Mouse (Mus musculus): ENCODE data around the gene Plekhh2. TPM values are rescaled to one million over a fixed set of nuclear protein-coding genes. Genes with fewer than 3 reads are reported as not detected.

The Plekhh2 gene
- polyA plus RNA-seq, 2 experiments: 0.22 to 0.37 TPM

GRCm38 (mm10) chr17:84603202-84603627, 91.5 kb downstream of the Plekhh2 start:
- no peaks in the 10 kb centered on the region for H3K9me3 ChIP-seq (ENCODE audit: control insufficient read depth, low read length)
- no peak for TF ChIP-seq CTCF (IDR thresholded peaks at IDR 0.05; ENCODE audit: low read depth)
- TF ChIP-seq EP300 (IDR thresholded peaks at IDR 0.05; ENCODE audit: low read depth): no peak
- no peaks in the 10 kb centered on the region for H3K4me1 ChIP-seq (replicated peaks; ENCODE audit: control insufficient read depth in 2 of 2, insufficient read depth in 2 of 2, low read length in 1 of 2)
- DNase-seq (ENCODE audit: low read depth in 3 of 3, low spot score in 3 of 3) (no peak), ATAC-seq (ENCODE audit: insufficient read depth) (no peak)
- H3K4me3 ChIP-seq (ENCODE audit: insufficient read depth in 1 of 2, low read depth in 2 of 2, low read length in 2 of 2): no peak overlapping the region
- H3K4me2 ChIP-seq (ENCODE audit: low read depth): no peak overlapping the region
- WGBS (ENCODE audit: insufficient replicate concordance): 55% methylated on average over 9 of the region's 9 CpGs
- no peak overlapping the region for H3K9ac ChIP-seq (replicated peaks)
- H3K36me3 ChIP-seq (replicated peaks; ENCODE audit: control insufficient read depth, insufficient read depth, low read depth): no peaks in the 10 kb centered on the region
- no peak overlapping the region for H3K27ac ChIP-seq
- H3K27me3 ChIP-seq (ENCODE audit: control insufficient read depth, insufficient read depth, low read length): no peaks in the 10 kb centered on the region

- Histone ChIP-seq H3K4me1 (replicated peaks; ENCODE audit: control insufficient read depth in 2 of 2, insufficient read depth in 2 of 2, low read length in 1 of 2) (no peaks in the 10 kb centered on the region), H3K4me2 (ENCODE audit: low read depth) (no peak overlapping the region), H3K27ac (no peak overlapping the region), H3K9me3 (ENCODE audit: control insufficient read depth, low read length) (no peaks in the 10 kb centered on the region), H3K36me3 (replicated peaks; ENCODE audit: control insufficient read depth, insufficient read depth, low read depth) (no peaks in the 10 kb centered on the region), H3K4me3 (ENCODE audit: insufficient read depth in 1 of 2, low read depth in 2 of 2, low read length in 2 of 2) (no peak overlapping the region), H3K27me3 (ENCODE audit: control insufficient read depth, insufficient read depth, low read length) (no peaks in the 10 kb centered on the region), H3K9ac (replicated peaks) (no peak overlapping the region)
- DNase-seq (ENCODE audit: low read depth in 3 of 3, low spot score in 3 of 3): no peak
- ATAC-seq (ENCODE audit: insufficient read depth): no peak
- no peak for TF ChIP-seq CTCF (IDR thresholded peaks at IDR 0.05; ENCODE audit: low read depth)
- TF ChIP-seq EP300 (IDR thresholded peaks at IDR 0.05; ENCODE audit: low read depth): no peak
- WGBS (ENCODE audit: insufficient replicate concordance): 70% methylated on average over 10 of the region's 10 CpGs
These were observed 92.2 kb downstream of the Plekhh2 start for GRCm38 (mm10) chr17:84603709-84604420.

GRCm38 (mm10) chr17:84606976-84607375, 95.3 kb downstream of the Plekhh2 start:
- DNase-seq (ENCODE audit: low read depth in 3 of 3, low spot score in 3 of 3): no peak
- Histone ChIP-seq H3K4me3 (ENCODE audit: insufficient read depth in 1 of 2, low read depth in 2 of 2, low read length in 2 of 2) (no peak overlapping the region), H3K4me2 (ENCODE audit: low read depth) (no peak overlapping the region), H3K9ac (replicated peaks) (no peak overlapping the region), H3K9me3 (ENCODE audit: control insufficient read depth, low read length) (no peaks in the 10 kb centered on the region), H3K27ac (no peak overlapping the region), H3K36me3 (replicated peaks; ENCODE audit: control insufficient read depth, insufficient read depth, low read depth) (no peaks in the 10 kb centered on the region), H3K4me1 (replicated peaks; ENCODE audit: control insufficient read depth in 2 of 2, insufficient read depth in 2 of 2, low read length in 1 of 2) (no peaks in the 10 kb centered on the region), H3K27me3 (ENCODE audit: control insufficient read depth, insufficient read depth, low read length) (no peaks in the 10 kb centered on the region)
- no peak for ATAC-seq (ENCODE audit: insufficient read depth)
- WGBS (ENCODE audit: insufficient replicate concordance): 47% methylated on average over 13 of the region's 13 CpGs
- TF ChIP-seq CTCF (IDR thresholded peaks at IDR 0.05; ENCODE audit: low read depth) (no peak), EP300 (IDR thresholded peaks at IDR 0.05; ENCODE audit: low read depth) (no peak)

GRCm38 (mm10) chr17:84607617-84608016, 95.9 kb downstream of the Plekhh2 start:
- Histone ChIP-seq H3K4me2 (ENCODE audit: low read depth) (no peak overlapping the region), H3K4me3 (ENCODE audit: insufficient read depth in 1 of 2, low read depth in 2 of 2, low read length in 2 of 2) (no peak overlapping the region), H3K27ac (no peak overlapping the region), H3K36me3 (replicated peaks; ENCODE audit: control insufficient read depth, insufficient read depth, low read depth) (no peaks in the 10 kb centered on the region), H3K27me3 (ENCODE audit: control insufficient read depth, insufficient read depth, low read length) (no peaks in the 10 kb centered on the region), H3K9me3 (ENCODE audit: control insufficient read depth, low read length) (no peaks in the 10 kb centered on the region), H3K4me1 (replicated peaks; ENCODE audit: control insufficient read depth in 2 of 2, insufficient read depth in 2 of 2, low read length in 1 of 2) (no peaks in the 10 kb centered on the region), H3K9ac (replicated peaks) (no peak overlapping the region)
- ATAC-seq (ENCODE audit: insufficient read depth) (no peak), DNase-seq (ENCODE audit: low read depth in 3 of 3, low spot score in 3 of 3) (no peak)
- TF ChIP-seq CTCF (IDR thresholded peaks at IDR 0.05; ENCODE audit: low read depth): no peak
- no peak for TF ChIP-seq EP300 (IDR thresholded peaks at IDR 0.05; ENCODE audit: low read depth)
- WGBS (ENCODE audit: insufficient replicate concordance): 39% methylated on average over 5 of the region's 5 CpGs

- no peaks in the 10 kb centered on the region for H3K4me1 ChIP-seq (replicated peaks; ENCODE audit: control insufficient read depth in 2 of 2, insufficient read depth in 2 of 2, low read length in 1 of 2)
- ATAC-seq (ENCODE audit: insufficient read depth) (no peak), DNase-seq (ENCODE audit: low read depth in 3 of 3, low spot score in 3 of 3) (no peak)
- TF ChIP-seq CTCF (IDR thresholded peaks at IDR 0.05; ENCODE audit: low read depth): no peak
- no peak for TF ChIP-seq EP300 (IDR thresholded peaks at IDR 0.05; ENCODE audit: low read depth)
- WGBS (ENCODE audit: insufficient replicate concordance): 49% methylated on average over 4 of the region's 4 CpGs
- H3K27me3 ChIP-seq (ENCODE audit: control insufficient read depth, insufficient read depth, low read length): no peaks in the 10 kb centered on the region
- no peak overlapping the region for H3K27ac ChIP-seq
- no peak overlapping the region for H3K4me3 ChIP-seq (ENCODE audit: insufficient read depth in 1 of 2, low read depth in 2 of 2, low read length in 2 of 2)
- no peak overlapping the region for H3K4me2 ChIP-seq (ENCODE audit: low read depth)
- H3K9me3 ChIP-seq (ENCODE audit: control insufficient read depth, low read length): no peaks in the 10 kb centered on the region; the same call in 1 of the 2 replicates
- H3K9ac ChIP-seq (replicated peaks): no peak overlapping the region
- no peaks in the 10 kb centered on the region for H3K36me3 ChIP-seq (replicated peaks; ENCODE audit: control insufficient read depth, insufficient read depth, low read depth)
These were observed 96.9 kb downstream of the Plekhh2 start for GRCm38 (mm10) chr17:84608606-84609005.

Data from liver, embryonic 14.5 days (tissue).